Mouse (Mus musculus): ENCODE measurements around the gene Dennd1b.

Dennd1b gene

GRCm38 (mm10) chr1:138963868-138964458, 728 bp downstream of the Dennd1b start:
- peak; percentile 46 to 76 for DNase-seq

GRCm38 (mm10) chr1:138965069-138965468, 1.8 kb downstream of the Dennd1b start:
- no peak for DNase-seq

GRCm38 (mm10) chr1:138965511-138965910, 2.3 kb downstream of the Dennd1b start:
- no peak for DNase-seq

- no peak for DNase-seq
Measured at GRCm38 (mm10) chr1:138967450-138967849, 4.2 kb downstream of the Dennd1b start.

- DNase-seq = no peak
Measured at GRCm38 (mm10) chr1:138970053-138970452, 6.8 kb downstream of the Dennd1b start.

GRCm38 (mm10) chr1:138973541-138974224, 10.4 kb downstream of the Dennd1b start:
- DNase-seq = no peak

- no peak for DNase-seq
Measured at GRCm38 (mm10) chr1:138974836-138975235, 11.6 kb downstream of the Dennd1b start.

GRCm38 (mm10) chr1:138975945-138976344, 12.7 kb downstream of the Dennd1b start:
- no peak for DNase-seq

GRCm38 (mm10) chr1:138982203-138982602, 19.0 kb downstream of the Dennd1b start:
- DNase-seq = no peak

GRCm38 (mm10) chr1:138982611-138983010, 19.4 kb downstream of the Dennd1b start:
- DNase-seq = no peak

- no peak for DNase-seq
Measured at GRCm38 (mm10) chr1:138983064-138983463, 19.8 kb downstream of the Dennd1b start.

- DNase-seq = no peak
Measured at GRCm38 (mm10) chr1:138983465-138983864, 20.2 kb downstream of the Dennd1b start.

- no peak for DNase-seq
Measured at GRCm38 (mm10) chr1:138984161-138984560, 20.9 kb downstream of the Dennd1b start.

GRCm38 (mm10) chr1:138992384-138993138, 29.3 kb downstream of the Dennd1b start:
- peak in 1 of 2 experiments; percentile 20 for DNase-seq

GRCm38 (mm10) chr1:138995621-138996380, 32.6 kb downstream of the Dennd1b start:
- DNase-seq = no peak

GRCm38 (mm10) chr1:138996663-138997062, 33.4 kb downstream of the Dennd1b start:
- no peak for DNase-seq

- peak; percentile 10 to 12 for DNase-seq
Measured at GRCm38 (mm10) chr1:139000675-139001379, 37.6 kb downstream of the Dennd1b start.

- no peak for DNase-seq
Measured at GRCm38 (mm10) chr1:139003503-139003902, 40.3 kb downstream of the Dennd1b start.

- DNase-seq = no peak
Measured at GRCm38 (mm10) chr1:139006000-139006399, 42.8 kb downstream of the Dennd1b start.

GRCm38 (mm10) chr1:139007475-139007874, 44.2 kb downstream of the Dennd1b start:
- no peak for DNase-seq

- no peak for DNase-seq
Measured at GRCm38 (mm10) chr1:139015118-139015788, 52.0 kb downstream of the Dennd1b start.

- no peak for DNase-seq
Measured at GRCm38 (mm10) chr1:139021298-139021697, 58.1 kb downstream of the Dennd1b start.
